19 mouse cellular contexts compared by ENCODE assay signal in genomic region chr14:116632181-116632580, GRCm38 (mm10).
A peak's percentile ranks its signal among the peaks of the same experiment; 100 is the strongest.
DNase-seq lines count a peak whose midpoint lies in the region; ATAC-seq and TF ChIP-seq lines count a peak whose summit lies in the region.
"Had no signal": no experiment of that assay in that cellular context is flagged by ENCODE, and none has a peak within 500 bp of the region (broad histone marks: within the 10 kb centered on the region; RNA-seq: fewer than 3 reads in every experiment).

No protein-coding gene starts in this region.

- H3K9me3 ChIP-seq in lung, postnatal 0 days (ENCODE audit: low read length) = no peaks in the 10 kb centered on the region
- no peaks in the 10 kb centered on the region for H3K9me3 ChIP-seq in liver, postnatal 0 days (ENCODE audit: low read length)
- H3K9me3 ChIP-seq: forebrain, embryonic 12.5 days; heart, embryonic 13.5 days; hindbrain, embryonic 10.5 days; intestine, embryonic 15.5 days; limb, embryonic 10.5 days; liver, embryonic 13.5 days had no signal

- WGBS in lung, postnatal 0 days = 26% methylated on average over 2 of the region's 2 CpGs
- WGBS in liver, postnatal 0 days (ENCODE audit: insufficient replicate concordance) = 53% methylated on average over 2 of the region's 2 CpGs

- intact Hi-C loops in left cerebral cortex, postnatal 14 days (cut with DNase I) = no loop called here

- H3K4me1 ChIP-seq in lung, postnatal 0 days (ENCODE audit: insufficient read depth, low read depth, low read length) = no peaks in the 10 kb centered on the region
- H3K4me1 ChIP-seq in liver, postnatal 0 days (ENCODE audit: insufficient read depth) = no peaks in the 10 kb centered on the region
- H3K4me1 ChIP-seq: forebrain, embryonic 12.5 days; hindbrain, embryonic 10.5 days; intestine, embryonic 15.5 days; limb, embryonic 10.5 days; liver, embryonic 13.5 days had no signal

- H3K4me3 ChIP-seq in lung, postnatal 0 days (ENCODE audit: low read depth, low read length) = no peak overlapping the region
- H3K4me3 ChIP-seq in liver, postnatal 0 days (ENCODE audit: low read depth, low read length) = no peak overlapping the region
- H3K4me3 ChIP-seq: forebrain, embryonic 12.5 days; heart, embryonic 13.5 days; hindbrain, embryonic 10.5 days; intestine, embryonic 15.5 days; limb, embryonic 10.5 days; liver, embryonic 13.5 days had no signal

- H3K27me3 ChIP-seq in lung, postnatal 0 days (replicated peaks; ENCODE audit: insufficient read depth, low read length) = no peaks in the 10 kb centered on the region
- no peaks in the 10 kb centered on the region for H3K27me3 ChIP-seq in liver, postnatal 0 days (ENCODE audit: insufficient read depth, low read length)
- H3K27me3 ChIP-seq: forebrain, embryonic 12.5 days; heart, embryonic 13.5 days; intestine, embryonic 15.5 days; liver, embryonic 13.5 days had no signal

- no peak for TF ChIP-seq CTCF in lung, postnatal 0 days (IDR thresholded peaks at IDR 0.05)
- TF ChIP-seq CTCF in liver, postnatal 0 days (IDR thresholded peaks at IDR 0.05; ENCODE audit: low read depth) = no peak

- no peak for ATAC-seq in lung, postnatal 0 days
- no peak for ATAC-seq in liver, postnatal 0 days
- no peak for ATAC-seq in megakaryocyte, adult 5-6 weeks (ENCODE audit: poor library complexity, severe bottlenecking)
- ATAC-seq: intestine, embryonic 15.5 days had no signal

- no peaks in the 10 kb centered on the region for H3K36me3 ChIP-seq in lung, postnatal 0 days (ENCODE audit: insufficient read depth, low read length)
- no peaks in the 10 kb centered on the region for H3K36me3 ChIP-seq in liver, postnatal 0 days (replicated peaks; ENCODE audit: insufficient read depth, low read length)
- H3K36me3 ChIP-seq: forebrain, embryonic 12.5 days; heart, embryonic 13.5 days; hindbrain, embryonic 10.5 days; intestine, embryonic 15.5 days; limb, embryonic 10.5 days; liver, embryonic 13.5 days had no signal

- no peak overlapping the region for H3K27ac ChIP-seq in lung, postnatal 0 days (ENCODE audit: low read length)
- no peak overlapping the region for H3K27ac ChIP-seq in liver, postnatal 0 days (ENCODE audit: low read depth)
- H3K27ac ChIP-seq: forebrain, embryonic 12.5 days; heart, embryonic 13.5 days; hindbrain, embryonic 10.5 days; intestine, embryonic 15.5 days; limb, embryonic 10.5 days; liver, embryonic 13.5 days had no signal

- no peak for TF ChIP-seq EP300 in lung, postnatal 0 days (IDR thresholded peaks at IDR 0.05)
- TF ChIP-seq EP300 in liver, postnatal 0 days (IDR thresholded peaks at IDR 0.05; ENCODE audit: low read depth) = no peak

- H3K9ac ChIP-seq in lung, postnatal 0 days (replicated peaks; ENCODE audit: low read depth) = no peak overlapping the region
- H3K9ac ChIP-seq in liver, postnatal 0 days (replicated peaks) = no peak overlapping the region
- H3K9ac ChIP-seq: forebrain, embryonic 12.5 days; heart, embryonic 13.5 days; intestine, embryonic 15.5 days; liver, embryonic 13.5 days had no signal

- no peak overlapping the region for H3K4me2 ChIP-seq in lung, postnatal 0 days (replicated peaks; ENCODE audit: low read depth, low read length)
- no peak overlapping the region for H3K4me2 ChIP-seq in liver, postnatal 0 days (ENCODE audit: low read depth, low read length)
- H3K4me2 ChIP-seq: forebrain, embryonic 12.5 days; heart, embryonic 13.5 days; intestine, embryonic 15.5 days; liver, embryonic 13.5 days had no signal

- DNase-seq in adrenal gland, postnatal 14 days = peak; percentile 9
- no peak for DNase-seq in adrenal gland, adult 8-10 months
- peak; percentile 9 for DNase-seq in lung, postnatal 0 days (ENCODE audit: low spot score)
- DNase-seq in lung, postnatal 25 days (ENCODE audit: low spot score) = no peak
- peak; percentile 71 to 83 for DNase-seq in left cerebral cortex, postnatal 14 days (ENCODE audit: low spot score in 2 of 2)
- peak; percentile 19 for DNase-seq in testis, postnatal 14 days (ENCODE audit: low spot score)
- DNase-seq in liver, postnatal 0 days = no peak
- DNase-seq: cerebellum, adult 11 months; gastrocnemius, postnatal 10 days; kidney, postnatal 10 days; liver, embryonic 13.5 days; retina, postnatal 1 day; thymus, postnatal 4 days had no signal

Comparison
In these comparisons a context has a peak if more than half of its experiments do, and no peak if none do; other contexts are left out.
1. DNase-seq: peak in adrenal gland, postnatal 14 days (single experiment), lung, postnatal 0 days (single experiment), left cerebral cortex, postnatal 14 days (2 of 2) and testis, postnatal 14 days (single experiment); none in adrenal gland, adult 8-10 months (single experiment), lung, postnatal 25 days (single experiment) and liver, postnatal 0 days (single experiment).